Mouse (Mus musculus) CH12.LX (cell line): ENCODE measurements at regions not wholly inside any gene's neighbourhood (a gene's known extent, or its start where the extent isn't known, plus 50 kb on each side); places are given as distances from the start of the nearest gene placed in this dataset.

Source experiments
- CHD1 ChIP-seq: IDR thresholded peaks from 2 replicates; pipeline ENCODE4 v1.6.1; 2012; ENCODE audit warnings: low read depth, low read length, improper control_type of control experiment, inconsistent platforms
- CTCF ChIP-seq, 2 experiments: IDR thresholded peaks in 1 of 2; conservative IDR thresholded peaks in 1 of 2; 2 replicates each; pipeline ENCODE4 v1.5.1; 2011 to 2012; ENCODE audit warnings: low read depth in 2 of 2, low read length in 2 of 2, improper control_type of control experiment in 1 of 2, inconsistent platforms in 1 of 2, mild to moderate bottlenecking in 1 of 2, moderate library complexity in 1 of 2
- E2F4 ChIP-seq: IDR thresholded peaks from 2 replicates; pipeline ENCODE4 v1.6.1; 2011; ENCODE audit warnings: low read depth, low read length, improper control_type of control experiment; ENCODE audit not compliant: insufficient replicate concordance
- ELF1 ChIP-seq: IDR thresholded peaks from 2 replicates; pipeline ENCODE4 v1.6.1; 2014; ENCODE audit warnings: low read depth, mild to moderate bottlenecking, inconsistent platforms, low read length, improper control_type of control experiment
- KAT2A ChIP-seq: IDR thresholded peaks from 2 replicates; pipeline ENCODE4 v1.6.1; 2012; ENCODE audit warnings: low read length, improper control_type of control experiment, inconsistent platforms; ENCODE audit not compliant: insufficient replicate concordance
- MAZ ChIP-seq: IDR thresholded peaks from 2 replicates; pipeline ENCODE4 v1.6.1; 2012; ENCODE audit warnings: low read depth, mild to moderate bottlenecking, inconsistent platforms, low read length, improper control_type of control experiment, moderate library complexity
- MXI1 ChIP-seq: IDR thresholded peaks from 2 replicates; pipeline ENCODE4 v1.6.1; 2011; ENCODE audit warnings: mild to moderate bottlenecking, low read depth, low read length, improper control_type of control experiment
- NELFE ChIP-seq: IDR thresholded peaks from 2 replicates; pipeline ENCODE4 v1.6.1; 2011; ENCODE audit warnings: low read depth, low read length, improper control_type of control experiment
- POLR2A ChIP-seq: IDR thresholded peaks from 2 replicates; pipeline ENCODE4 v1.6.1; 2011; ENCODE audit warnings: low read depth, mild to moderate bottlenecking, improper control_type of control experiment, low read length
- POLR2AphosphoS2 ChIP-seq: IDR thresholded peaks from 2 replicates; pipeline ENCODE4 v1.6.1; 2011; ENCODE audit warnings: low read depth, low read length, improper control_type of control experiment
- TBP ChIP-seq: conservative IDR thresholded peaks from 2 replicates; pipeline ENCODE4 v1.6.1; 2011; ENCODE audit warnings: low read depth, low read length, improper control_type of control experiment
- UBTF ChIP-seq: IDR thresholded peaks from 2 replicates; pipeline ENCODE4 v1.6.1; 2012; ENCODE audit warnings: low read depth, mild to moderate bottlenecking, inconsistent platforms, low read length, improper control_type of control experiment, moderate library complexity
- USF1 ChIP-seq: IDR thresholded peaks from 2 replicates; pipeline ENCODE4 v1.6.1; 2014; ENCODE audit warnings: low read depth, mild to moderate bottlenecking, inconsistent platforms, low read length, improper control_type of control experiment

GRCm38 (mm10) chr14:47863701-47864100, 215.5 kb downstream of the Ktn1 start:
- no peak for TF ChIP-seq E2F4
- no peak for TF ChIP-seq POLR2A
- TF ChIP-seq CTCF (conservative IDR thresholded peaks at IDR 0.05 in 1 of 2, IDR thresholded peaks at IDR 0.05 in 1 of 2; ENCODE audit: low read depth in 2 of 2, low read length in 2 of 2), result no peak
- no peak for TF ChIP-seq TBP
- no peak for TF ChIP-seq NELFE
- TF ChIP-seq CHD1, result no peak
- no peak for TF ChIP-seq USF1
- TF ChIP-seq KAT2A, result no peak
- no peak for TF ChIP-seq ELF1
- no peak for TF ChIP-seq MXI1
- no peak for TF ChIP-seq MAZ
- TF ChIP-seq UBTF, result no peak
- TF ChIP-seq POLR2AphosphoS2, result no peak
